Mouse (Mus musculus) limb, embryonic 13.5 days (tissue): Measurements from ENCODE around the gene Dnajc5g. TPM values are rescaled to one million over a fixed set of nuclear protein-coding genes. Genes with fewer than 3 reads are reported as not detected.
A peak's percentile ranks its signal among the peaks of the same experiment; 100 is the strongest.

Experiments used
- ATAC-seq: fragments of 200-750 bp; cut with Nextera tagmentation; 2 replicates; pipeline ENCODE4 v1.8.0; 2017; ENCODE audit warnings: low read depth, moderate number of reproducible peaks, moderate TSS enrichment; ENCODE audit not compliant: low FRiP score
- H3K27ac ChIP-seq: fragments of 300-500 bp; sonication (generic); 2 replicates; pipeline ENCODE4 v1.5.1; 2015; ENCODE audit warnings: inconsistent platforms, mild to moderate bottlenecking, moderate library complexity
- H3K27me3 ChIP-seq: fragments of 300-500 bp; sonication (generic); 2 replicates; pipeline ENCODE4 v1.6.1; 2015; ENCODE audit warnings: mild to moderate bottlenecking, inconsistent platforms
- H3K36me3 ChIP-seq: fragments of 300-500 bp; sonication (generic); 2 replicates; pipeline ENCODE4 v1.6.1; 2015; ENCODE audit warnings: inconsistent platforms, mild to moderate bottlenecking, moderate library complexity
- H3K4me1 ChIP-seq: fragments of 300-500 bp; sonication (generic); 2 replicates; pipeline ENCODE4 v1.6.1; 2015; ENCODE audit warnings: inconsistent platforms
- H3K4me2 ChIP-seq: fragments of 300-500 bp; sonication (generic); replicated peaks from 2 replicates; pipeline ENCODE4 v1.6.1; 2015; ENCODE audit warnings: inconsistent platforms, mild to moderate bottlenecking, moderate library complexity
- H3K4me3 ChIP-seq: fragments of 300-500 bp; sonication (generic); 2 replicates; pipeline ENCODE4 v1.5.1; 2015; ENCODE audit warnings: moderate library complexity, mild to moderate bottlenecking, inconsistent platforms
- H3K9ac ChIP-seq: fragments of 300-500 bp; sonication (generic); 2 replicates; pipeline ENCODE4 v1.6.1; 2015; ENCODE audit warnings: mild to moderate bottlenecking, inconsistent platforms
- H3K9me3 ChIP-seq: fragments of 300-500 bp; sonication (generic); 2 replicates; pipeline ENCODE4 v1.6.1; 2016; ENCODE audit warnings: inconsistent platforms
- WGBS: fragments of 180-500 bp; shearing (Covaris S2); methylation state at CpG from one replicate; pipeline ENCODE4 v1.1.7; 2015; 5-methylcytosine and 5-hydroxymethylcytosine counted together
- polyA plus RNA-seq: library from polyadenylated mRNA; unstranded; fragments of >200 nt; fragmentation: Nextera tagmentation; extraction: Ambion mirVana; gene quantifications from 2 replicates; pipeline ENCODE4 v1.2.1, GENCODE M21; 2015

Dnajc5g gene
- polyA plus RNA-seq, 1 experiment from 2014 or later = not detected

- no peak overlapping the region for H3K4me2 ChIP-seq
- H3K4me1 ChIP-seq = peaks cover 8% of the 10 kb centered on the region
- ATAC-seq = no peak
- H3K9me3 ChIP-seq = no peaks in the 10 kb centered on the region
- H3K9ac ChIP-seq = no peak overlapping the region
- H3K27me3 ChIP-seq = peaks cover 74% of the 10 kb centered on the region
- no peak overlapping the region for H3K27ac ChIP-seq
- no peak overlapping the region for H3K4me3 ChIP-seq
- WGBS = 35% methylated on average over 7 of the region's 7 CpGs
- no peaks in the 10 kb centered on the region for H3K36me3 ChIP-seq
Observed at GRCm38 (mm10) chr5:31086606-31087005, 19.5 kb upstream of the Dnajc5g start.

- 78% methylated on average over 2 of the region's 2 CpGs for WGBS
- H3K9ac ChIP-seq = no peak overlapping the region
- ATAC-seq = no peak
- H3K36me3 ChIP-seq = no peaks in the 10 kb centered on the region
- H3K4me3 ChIP-seq = no peak overlapping the region
- peaks cover 9% of the 10 kb centered on the region for H3K4me1 ChIP-seq
- H3K27me3 ChIP-seq = peaks cover 78% of the 10 kb centered on the region
- no peak overlapping the region for H3K27ac ChIP-seq
- no peaks in the 10 kb centered on the region for H3K9me3 ChIP-seq
- H3K4me2 ChIP-seq = no peak overlapping the region
Observed at GRCm38 (mm10) chr5:31087131-31087530, 19.0 kb upstream of the Dnajc5g start.

GRCm38 (mm10) chr5:31092231-31092975, 13.7 kb upstream of the Dnajc5g start:
- 1% methylated on average over 44 of the region's 53 CpGs for WGBS
- peak overlapping the region; percentile 48 for H3K4me3 ChIP-seq
- no peaks in the 10 kb centered on the region for H3K36me3 ChIP-seq
- peaks cover 100% of the 10 kb centered on the region for H3K27me3 ChIP-seq
- H3K27ac ChIP-seq = no peak overlapping the region
- peaks cover 34% of the 10 kb centered on the region for H3K4me1 ChIP-seq
- ATAC-seq = no peak
- H3K9me3 ChIP-seq = no peaks in the 10 kb centered on the region
- peak overlapping the region; percentile 79 for H3K4me2 ChIP-seq
- H3K9ac ChIP-seq = peak overlapping the region; percentile 63

GRCm38 (mm10) chr5:31093151-31094041, 12.7 kb upstream of the Dnajc5g start:
- H3K27me3 ChIP-seq = peaks cover 100% of the 10 kb centered on the region
- ATAC-seq = peak; percentile 43; the same call in 1 of the 2 replicates
- H3K9ac ChIP-seq = peak overlapping the region; percentile 63
- peak overlapping the region; percentile 79 for H3K4me2 ChIP-seq
- no peaks in the 10 kb centered on the region for H3K9me3 ChIP-seq
- peaks cover 34% of the 10 kb centered on the region for H3K4me1 ChIP-seq
- WGBS = under 1% methylated on average over 52 of the region's 54 CpGs
- H3K27ac ChIP-seq = no peak overlapping the region
- H3K36me3 ChIP-seq = no peaks in the 10 kb centered on the region
- peak overlapping the region; percentile 48 for H3K4me3 ChIP-seq

GRCm38 (mm10) chr5:31094100-31094798, 11.8 kb upstream of the Dnajc5g start:
- 3% methylated on average over 29 of the region's 29 CpGs for WGBS
- ATAC-seq = no peak
- no peaks in the 10 kb centered on the region for H3K9me3 ChIP-seq
- H3K9ac ChIP-seq = no peak overlapping the region
- peak overlapping the region; percentile 23 for H3K4me3 ChIP-seq
- peaks cover 34% of the 10 kb centered on the region for H3K4me1 ChIP-seq
- H3K4me2 ChIP-seq = peak overlapping the region; percentile 79
- H3K27me3 ChIP-seq = peaks cover 100% of the 10 kb centered on the region
- H3K36me3 ChIP-seq = no peaks in the 10 kb centered on the region
- no peak overlapping the region for H3K27ac ChIP-seq

- Histone ChIP-seq H3K27me3 (peaks cover 96% of the 10 kb centered on the region), H3K4me3 (peak overlapping the region; percentile 23), H3K9me3 (no peaks in the 10 kb centered on the region), H3K27ac (no peak overlapping the region), H3K4me1 (peaks cover 34% of the 10 kb centered on the region), H3K36me3 (no peaks in the 10 kb centered on the region), H3K4me2 (peak overlapping the region; percentile 79), H3K9ac (0 out of 2 replicates have a peak overlapping the region, but pooled peaks have one; percentile 13)
- under 1% methylated on average over 59 of the region's 59 CpGs for WGBS
- ATAC-seq = no peak
Observed at GRCm38 (mm10) chr5:31094799-31095691, 11.0 kb upstream of the Dnajc5g start.

- Histone ChIP-seq H3K9me3 (no peaks in the 10 kb centered on the region), H3K36me3 (no peaks in the 10 kb centered on the region), H3K27ac (no peak overlapping the region), H3K4me1 (peaks cover 34% of the 10 kb centered on the region), H3K27me3 (peaks cover 90% of the 10 kb centered on the region), H3K4me2 (peak overlapping the region; percentile 79), H3K9ac (no peak overlapping the region), H3K4me3 (peak overlapping the region; percentile 23)
- 25% methylated on average over 11 of the region's 11 CpGs for WGBS
- ATAC-seq = no peak
Observed at GRCm38 (mm10) chr5:31095711-31096480, 10.2 kb upstream of the Dnajc5g start.

GRCm38 (mm10) chr5:31108000-31108490, 2.0 kb downstream of the Dnajc5g start, which contains the start of gene Slc30a3:
Slc30a3 (minus strand) TSS chr5:31108237.
- H3K27me3 ChIP-seq = peaks cover 17% of the 10 kb centered on the region; the same call in 1 of the 2 replicates
- WGBS = 88% methylated on average over 18 of the region's 18 CpGs

GRCm38 (mm10) chr5:31110781-31111180, 4.7 kb downstream of the Dnajc5g start:
- WGBS = 33% methylated on average over 7 of the region's 7 CpGs
- H3K27me3 ChIP-seq = peaks cover 12% of the 10 kb centered on the region; the same call in 1 of the 2 replicates
- H3K4me2 ChIP-seq = no peak overlapping the region
- ATAC-seq = no peak
- no peaks in the 10 kb centered on the region for H3K4me1 ChIP-seq
- H3K36me3 ChIP-seq = no peaks in the 10 kb centered on the region
- no peak overlapping the region for H3K4me3 ChIP-seq
- no peak overlapping the region for H3K9ac ChIP-seq
- H3K9me3 ChIP-seq = peaks cover 6% of the 10 kb centered on the region; the same call in 1 of the 2 replicates
- no peak overlapping the region for H3K27ac ChIP-seq

More at GRCm38 (mm10) chr5:31108000-31108490, 2.0 kb downstream of the Dnajc5g start, which contains the start of gene Slc30a3:
- Histone ChIP-seq H3K4me2 (no peak within 1 kb of the TSS), H3K36me3 (no peaks in the 10 kb centered on the region), H3K9ac (no peak within 1 kb of the TSS), H3K27ac (no peak within 1 kb of the TSS), H3K9me3 (no peaks in the 10 kb centered on the region), H3K4me1 (no peaks in the 10 kb centered on the region), H3K4me3 (no peak within 1 kb of the TSS)
- ATAC-seq = no peak

GRCm38 (mm10) chr5:31116354-31116753, 10.3 kb downstream of the Dnajc5g start, which contains the start of gene Trim54:
Trim54 (plus strand) TSS chr5:31116712.
- H3K9ac ChIP-seq = 0 out of 2 replicates have a peak within 1 kb of the TSS, but pooled peaks have one; percentile 19
- H3K27ac ChIP-seq = no peak within 1 kb of the TSS
- H3K4me3 ChIP-seq = no peak within 1 kb of the TSS
- 33% methylated on average over 3 of the region's 3 CpGs for WGBS
- ATAC-seq = no peak
- peaks cover 21% of the 10 kb centered on the region; the same call in 1 of the 2 replicates for H3K27me3 ChIP-seq
- H3K4me1 ChIP-seq = no peaks in the 10 kb centered on the region
- H3K4me2 ChIP-seq = no peak within 1 kb of the TSS
- H3K36me3 ChIP-seq = no peaks in the 10 kb centered on the region
- H3K9me3 ChIP-seq = peaks cover 6% of the 10 kb centered on the region; the same call in 1 of the 2 replicates
